Mouse (Mus musculus) myocyte (in vitro differentiated cells): ENCODE results near the gene Mgrn1. TPM values are rescaled to one million over a fixed set of nuclear protein-coding genes. Genes with fewer than 3 reads are reported as not detected.

Experiments
- H3K27me3 ChIP-seq: one replicate; pipeline ENCODE4 v1.6.1; 2011; ENCODE audit not compliant: control insufficient read depth, insufficient read depth, insufficient read length
- H3K36me3 ChIP-seq: one replicate; pipeline ENCODE4 v1.6.1; 2011; ENCODE audit not compliant: control insufficient read depth, insufficient read depth
- H3K4me2 ChIP-seq: one replicate; pipeline ENCODE4 v1.6.1; 2011; ENCODE audit warnings: low read depth, control low read depth
- H3K4me3 ChIP-seq: one replicate; pipeline ENCODE4 v1.5.1; 2011; ENCODE audit warnings: mild to moderate bottlenecking, control low read depth, moderate library complexity
- H3K79me2 ChIP-seq: one replicate; pipeline ENCODE4 v1.6.1; 2011; ENCODE audit not compliant: control insufficient read depth, insufficient read depth
- H3ac ChIP-seq: one replicate; pipeline ENCODE4 v1.6.1; 2011; ENCODE audit not compliant: control insufficient read depth, insufficient read length
- CEBPB ChIP-seq: IDR thresholded peaks from 2 replicates; pipeline ENCODE4 v1.6.1; 2011; ENCODE audit warnings: mild to moderate bottlenecking, moderate library complexity; ENCODE audit not compliant: poor library complexity, insufficient read depth, severe bottlenecking
- E2F4 ChIP-seq: IDR thresholded peaks from one replicate; pipeline ENCODE4 v1.6.1; 2011; ENCODE audit warnings: mild to moderate bottlenecking, control low read depth, moderate library complexity; ENCODE audit not compliant: insufficient read depth
- MAX ChIP-seq: IDR thresholded peaks from one replicate; pipeline ENCODE4 v1.6.1; 2011; ENCODE audit warnings: low read depth, mild to moderate bottlenecking, control low read depth
- MYOD1 ChIP-seq, 3 experiments: IDR thresholded peaks; one replicate each; pipeline ENCODE4 v1.6.1; 2011; ENCODE audit warnings: control low read depth in 2 of 3, low read depth in 2 of 3, mild to moderate bottlenecking in 2 of 3, moderate library complexity in 1 of 3; ENCODE audit not compliant: insufficient read length in 2 of 3, control insufficient read depth in 1 of 3
- MYOG ChIP-seq, 3 experiments: IDR thresholded peaks; one replicate each; pipeline ENCODE4 v1.6.1; 2011; ENCODE audit warnings: control low read depth in 2 of 3, low read depth in 2 of 3, mild to moderate bottlenecking in 2 of 3; ENCODE audit not compliant: insufficient read length in 2 of 3, control insufficient read depth in 1 of 3, insufficient read depth in 1 of 3
- POLR2A ChIP-seq: IDR thresholded peaks from one replicate; pipeline ENCODE4 v1.6.1; 2011; ENCODE audit warnings: low read depth, mild to moderate bottlenecking, control low read depth, moderate library complexity; ENCODE audit not compliant: insufficient read length
- POLR2AphosphoS2 ChIP-seq: IDR thresholded peaks from one replicate; pipeline ENCODE4 v1.6.1; 2011; ENCODE audit warnings: low read depth, control low read depth; ENCODE audit not compliant: insufficient read length
- REST ChIP-seq: IDR thresholded peaks from one replicate; pipeline ENCODE4 v1.6.1; 2011; ENCODE audit warnings: mild to moderate bottlenecking, control low read depth, moderate library complexity; ENCODE audit not compliant: insufficient read depth, insufficient read length
- SRF ChIP-seq: IDR thresholded peaks from one replicate; pipeline ENCODE4 v1.6.1; 2011; ENCODE audit warnings: low read depth; ENCODE audit not compliant: control insufficient read depth, insufficient read length
- TCF12 ChIP-seq: IDR thresholded peaks from one replicate; pipeline ENCODE4 v1.6.1; 2011; ENCODE audit warnings: mild to moderate bottlenecking, control low read depth; ENCODE audit not compliant: poor library complexity, insufficient read depth, severe bottlenecking
- TCF3 ChIP-seq: IDR thresholded peaks from one replicate; pipeline ENCODE4 v1.6.1; 2011; ENCODE audit warnings: low read depth, control low read depth; ENCODE audit not compliant: insufficient read length
- USF1 ChIP-seq: IDR thresholded peaks from one replicate; pipeline ENCODE4 v1.6.1; 2011; ENCODE audit warnings: low read depth, mild to moderate bottlenecking, control low read depth, moderate library complexity
- polyA plus RNA-seq: library from polyadenylated mRNA; unstranded; fragments of >200 nt; fragmentation: generic; extraction: Trizol; gene quantifications from one replicate; pipeline ENCODE4 v1.2.1, GENCODE M21; 2012; ENCODE audit warnings: missing spikeins

Gene Mgrn1
- polyA plus RNA-seq, 1 experiment = 59.3 TPM

- no peak overlapping the region for H3K4me3 ChIP-seq
- H3K27me3 ChIP-seq = no peaks in the 10 kb centered on the region
- no peak for TF ChIP-seq POLR2A
- TF ChIP-seq POLR2AphosphoS2 = no peak
- no peak for TF ChIP-seq MYOG (IDR thresholded peaks at IDR 0.05; ENCODE audit: control insufficient read depth in 1 of 3, insufficient read depth in 1 of 3, insufficient read length in 2 of 3, low read depth in 2 of 3)
- H3K36me3 ChIP-seq = peaks cover 33% of the 10 kb centered on the region
- H3K4me2 ChIP-seq = no peak overlapping the region
- H3K79me2 ChIP-seq = no peaks in the 10 kb centered on the region
- H3ac ChIP-seq = no peak overlapping the region
These were observed 60.1 kb downstream of the Mgrn1 start for GRCm38 (mm10) chr16:4946155-4946554.

- H3ac ChIP-seq = no peak overlapping the region
- no peaks in the 10 kb centered on the region for H3K79me2 ChIP-seq
- H3K36me3 ChIP-seq = peaks cover 26% of the 10 kb centered on the region
- no peak overlapping the region for H3K4me3 ChIP-seq
- no peak overlapping the region for H3K4me2 ChIP-seq
- no peaks in the 10 kb centered on the region for H3K27me3 ChIP-seq
- TF ChIP-seq TCF3 (no peak), USF1 (no peak), CEBPB (no peak), MYOD1 (IDR thresholded peaks at IDR 0.05; ENCODE audit: control insufficient read depth in 1 of 3, insufficient read length in 2 of 3, low read depth in 2 of 3) (no peak), SRF (no peak), MAX (no peak), REST (no peak), POLR2AphosphoS2 (no peak), MYOG (IDR thresholded peaks at IDR 0.05; ENCODE audit: control insufficient read depth in 1 of 3, insufficient read depth in 1 of 3, insufficient read length in 2 of 3, low read depth in 2 of 3) (no peak), E2F4 (no peak), POLR2A (no peak), TCF12 (no peak)
These were observed 61.3 kb downstream of the Mgrn1 start for GRCm38 (mm10) chr16:4947378-4947777.

GRCm38 (mm10) chr16:4956609-4957008 is 70.6 kb downstream of the Mgrn1 start:
- Histone ChIP-seq H3ac (no peak overlapping the region), H3K4me2 (no peak overlapping the region), H3K36me3 (peaks cover 31% of the 10 kb centered on the region), H3K79me2 (peaks cover 18% of the 10 kb centered on the region), H3K27me3 (no peaks in the 10 kb centered on the region), H3K4me3 (no peak overlapping the region)
- TF ChIP-seq POLR2AphosphoS2 (no peak), TCF3 (no peak), USF1 (no peak)

- TF ChIP-seq CEBPB (no peak), SRF (no peak), MAX (no peak), E2F4 (no peak), REST (no peak), USF1 (no peak), POLR2AphosphoS2 (no peak), TCF3 (no peak), POLR2A (no peak), TCF12 (no peak), MYOG (IDR thresholded peaks at IDR 0.05; ENCODE audit: control insufficient read depth in 1 of 3, insufficient read depth in 1 of 3, insufficient read length in 2 of 3, low read depth in 2 of 3) (no peak), MYOD1 (IDR thresholded peaks at IDR 0.05; ENCODE audit: control insufficient read depth in 1 of 3, insufficient read length in 2 of 3, low read depth in 2 of 3) (no peak)
- Histone ChIP-seq H3K27me3 (no peaks in the 10 kb centered on the region), H3K36me3 (peaks cover 27% of the 10 kb centered on the region), H3K79me2 (peaks cover 27% of the 10 kb centered on the region), H3K4me3 (no peak overlapping the region), H3ac (no peak overlapping the region), H3K4me2 (no peak overlapping the region)
These were observed 71.4 kb downstream of the Mgrn1 start for GRCm38 (mm10) chr16:4957446-4957845.

- Histone ChIP-seq H3K79me2 (peaks cover 41% of the 10 kb centered on the region), H3K36me3 (peaks cover 10% of the 10 kb centered on the region), H3K4me3 (no peak overlapping the region), H3K27me3 (no peaks in the 10 kb centered on the region), H3ac (no peak overlapping the region), H3K4me2 (no peak overlapping the region)
- no peak for TF ChIP-seq REST
- no peak for TF ChIP-seq POLR2A
- no peak for TF ChIP-seq TCF12
- no peak for TF ChIP-seq SRF
- TF ChIP-seq MAX = no peak
- TF ChIP-seq USF1 = no peak
- no peak for TF ChIP-seq MYOG (IDR thresholded peaks at IDR 0.05; ENCODE audit: control insufficient read depth in 1 of 3, insufficient read depth in 1 of 3, insufficient read length in 2 of 3, low read depth in 2 of 3)
- TF ChIP-seq POLR2AphosphoS2 = no peak
- no peak for TF ChIP-seq CEBPB
- TF ChIP-seq E2F4 = no peak
- TF ChIP-seq TCF3 = no peak
- TF ChIP-seq MYOD1 (IDR thresholded peaks at IDR 0.05; ENCODE audit: control insufficient read depth in 1 of 3, insufficient read length in 2 of 3, low read depth in 2 of 3) = no peak
These were observed 74.2 kb downstream of the Mgrn1 start for GRCm38 (mm10) chr16:4960260-4960659.
